Mouse (Mus musculus) forebrain, embryonic 14.5 days (tissue): Measurements from ENCODE around the gene Stk24. TPM values are rescaled to one million over a fixed set of nuclear protein-coding genes. Genes with fewer than 3 reads are reported as not detected.
"Not testable (repeated sequence)": the region's sequence is repeated elsewhere in the genome, so short reads cannot be mapped to it uniquely, and the experiment has no call there.

Source experiments
- ATAC-seq: fragments of 200-750 bp; cut with Nextera tagmentation; 2 replicates; pipeline ENCODE4 v1.8.0; 2017; ENCODE audit warnings: mild to moderate bottlenecking, moderate library complexity
- DNase-seq: peaks from one replicate; pipeline ENCODE4 v3.0.0-alpha.2; 2015; ENCODE audit warnings: low spot score
- H3K27ac ChIP-seq: fragments of 300-500 bp; sonication (generic); 2 replicates; pipeline ENCODE4 v1.5.1; 2014; ENCODE audit warnings: low read depth, mild to moderate bottlenecking, control low read depth, low read length, moderate library complexity
- H3K27me3 ChIP-seq: fragments of 300-500 bp; sonication (generic); replicated peaks from 2 replicates; pipeline ENCODE4 v1.6.1; 2014; ENCODE audit warnings: low read length, control low read depth, mixed read lengths; ENCODE audit not compliant: control insufficient read depth, insufficient read depth
- H3K36me3 ChIP-seq: fragments of 300-500 bp; sonication (generic); 2 replicates; pipeline ENCODE4 v1.6.1; 2014; ENCODE audit warnings: low read length, control low read depth; ENCODE audit not compliant: control insufficient read depth, insufficient read depth
- H3K4me1 ChIP-seq: fragments of 300-500 bp; sonication (generic); 2 replicates; pipeline ENCODE4 v1.6.1; 2014; ENCODE audit warnings: antibody characterized with exemption, low read length, control low read depth; ENCODE audit not compliant: control insufficient read depth, insufficient read depth
- H3K4me2 ChIP-seq: fragments of 300-500 bp; sonication (generic); 2 replicates; pipeline ENCODE4 v1.6.1; 2014; ENCODE audit warnings: mild to moderate bottlenecking, control low read depth, low read length
- H3K4me3 ChIP-seq: fragments of 300-500 bp; sonication (generic); 2 replicates; pipeline ENCODE4 v1.5.1; 2014; ENCODE audit warnings: low read depth, low read length, control low read depth
- H3K9ac ChIP-seq: fragments of 300-500 bp; sonication (generic); 2 replicates; pipeline ENCODE4 v1.6.1; 2014; ENCODE audit warnings: mild to moderate bottlenecking, low read length, control low read depth, moderate library complexity
- H3K9me3 ChIP-seq: fragments of 300-500 bp; sonication (generic); replicated peaks from 2 replicates; pipeline ENCODE4 v1.6.1; 2016; ENCODE audit warnings: low read length, control low read depth, mixed read lengths; ENCODE audit not compliant: control insufficient read depth
- WGBS: fragments of 180-500 bp; shearing (Covaris S2); extraction: QIAGEN DNeasy Blood & Tissue Kit; methylation state at CpG from one replicate; pipeline ENCODE4 v1.1.7; 2014; 5-methylcytosine and 5-hydroxymethylcytosine counted together
- polyA plus RNA-seq: library from polyadenylated mRNA; unstranded; fragments of >200 nt; fragmentation: Nextera tagmentation; extraction: Ambion mirVana; gene quantifications from 2 replicates; pipeline ENCODE4 v1.2.1, GENCODE M21; 2014

The Stk24 gene
- polyA plus RNA-seq, 1 experiment from 2014 or later: 20.8 TPM

DNA sequence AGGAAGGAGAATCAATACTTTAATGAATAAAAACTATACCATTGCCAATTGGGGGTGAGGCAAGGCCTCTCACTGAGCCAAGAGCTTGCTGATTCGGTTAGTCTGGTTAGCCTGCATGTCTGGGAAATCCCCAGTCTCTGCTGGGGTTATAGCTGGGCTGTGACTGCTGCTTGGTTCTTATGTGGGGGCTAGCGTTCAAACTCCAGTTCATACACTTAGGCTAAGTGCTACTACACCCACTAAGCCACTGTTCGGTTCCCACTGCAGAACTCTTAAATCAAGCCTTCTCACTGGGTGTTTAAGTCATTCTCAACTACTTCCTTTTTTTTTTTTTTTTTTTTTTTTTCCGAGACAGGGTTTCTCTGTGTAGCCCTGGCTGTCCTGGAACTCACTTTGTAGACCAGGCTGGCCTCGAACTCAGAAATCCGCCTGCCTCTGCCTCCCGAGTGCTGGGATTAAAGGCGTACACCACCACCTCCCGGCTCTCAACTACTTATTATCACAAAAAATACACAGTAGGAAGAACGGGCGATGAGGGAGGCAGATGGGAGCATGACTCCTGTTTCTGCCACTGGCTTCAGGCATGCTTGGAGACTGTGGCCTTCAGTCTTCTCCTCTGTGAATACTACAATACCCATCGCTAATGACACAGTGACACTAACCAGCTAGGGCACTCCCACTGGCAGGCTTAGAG is 37.0 kb upstream of the Stk24 start:
- WGBS: 88% methylated on average over 9 of the region's 12 CpGs
- DNase-seq (no peak), ATAC-seq (no peak)
- H3K27me3 ChIP-seq: no peaks in the 10 kb centered on the region
- H3K36me3 ChIP-seq: no peaks in the 10 kb centered on the region
- no peaks in the 10 kb centered on the region for H3K4me1 ChIP-seq
- no peak overlapping the region for H3K9ac ChIP-seq
- H3K9me3 ChIP-seq: peaks cover 4% of the 10 kb centered on the region; the same call in 1 of the 2 replicates
- no peak overlapping the region for H3K27ac ChIP-seq
- no peak overlapping the region for H3K4me3 ChIP-seq
- H3K4me2 ChIP-seq: no peak overlapping the region

DNA sequence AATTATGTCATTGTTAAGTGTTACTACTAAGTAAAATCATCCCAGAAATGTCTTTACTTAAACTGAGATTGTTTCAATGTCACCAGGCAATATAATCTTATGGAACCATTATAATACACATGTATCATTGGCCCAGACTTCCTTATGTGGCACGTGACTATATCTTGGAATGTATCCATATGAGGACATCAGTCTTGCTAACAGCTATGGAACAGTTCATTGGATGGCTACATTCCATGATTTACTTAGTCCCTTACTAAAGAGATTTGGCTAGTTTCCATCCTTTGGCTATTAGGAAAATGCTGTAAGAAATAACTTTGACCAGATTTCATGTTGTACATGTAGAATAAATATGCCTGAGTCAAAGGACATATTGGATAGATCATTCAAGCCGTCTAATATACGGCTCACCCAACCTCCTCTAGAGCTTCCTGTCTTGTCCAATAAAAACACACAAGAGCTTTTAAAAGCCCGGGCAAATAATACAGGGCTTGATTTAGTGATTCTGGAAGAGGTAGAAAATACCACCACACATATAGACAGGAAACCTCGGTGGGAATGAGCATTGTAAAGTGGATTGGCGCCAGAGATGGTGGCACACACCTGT is 34.9 kb upstream of the Stk24 start:
- no peak overlapping the region for H3K4me2 ChIP-seq
- no peaks in the 10 kb centered on the region for H3K27me3 ChIP-seq
- H3K4me3 ChIP-seq: no peak overlapping the region
- WGBS: 90% methylated on average over 6 of the region's 6 CpGs
- H3K9ac ChIP-seq: no peak overlapping the region
- no peaks in the 10 kb centered on the region for H3K36me3 ChIP-seq
- no peaks in the 10 kb centered on the region for H3K4me1 ChIP-seq
- H3K27ac ChIP-seq: no peak overlapping the region
- ATAC-seq: no peak
- peak; percentile 19 for DNase-seq
- no peaks in the 10 kb centered on the region for H3K9me3 ChIP-seq

DNA sequence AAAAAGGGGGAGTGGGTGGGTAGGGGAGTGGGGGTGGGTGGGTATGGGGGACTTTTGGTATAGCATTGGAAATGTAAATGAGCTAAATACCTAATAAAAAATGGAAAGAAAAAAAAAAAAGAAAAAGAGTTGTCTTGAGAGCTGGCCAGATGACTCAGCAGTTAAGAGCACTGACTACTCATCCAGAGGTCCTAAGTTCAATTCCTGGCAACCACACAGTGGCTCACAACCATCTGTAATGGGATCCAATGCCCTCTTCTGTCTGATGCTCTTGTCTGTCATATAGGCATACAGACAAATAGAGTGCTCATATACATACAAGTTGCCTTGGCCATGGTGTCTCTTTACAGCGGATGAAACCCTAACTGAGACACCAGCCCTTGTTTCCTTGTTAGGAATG is 33.9 kb upstream of the Stk24 start:
- H3K36me3 ChIP-seq, H3K4me1 ChIP-seq, H3K9me3 ChIP-seq, H3K27ac ChIP-seq, H3K9ac ChIP-seq, H3K27me3 ChIP-seq, H3K4me3 ChIP-seq, ATAC-seq, H3K4me2 ChIP-seq, DNase-seq: not testable (repeated sequence)
- WGBS: 100% methylated on average over 1 of the region's 1 CpGs

DNA sequence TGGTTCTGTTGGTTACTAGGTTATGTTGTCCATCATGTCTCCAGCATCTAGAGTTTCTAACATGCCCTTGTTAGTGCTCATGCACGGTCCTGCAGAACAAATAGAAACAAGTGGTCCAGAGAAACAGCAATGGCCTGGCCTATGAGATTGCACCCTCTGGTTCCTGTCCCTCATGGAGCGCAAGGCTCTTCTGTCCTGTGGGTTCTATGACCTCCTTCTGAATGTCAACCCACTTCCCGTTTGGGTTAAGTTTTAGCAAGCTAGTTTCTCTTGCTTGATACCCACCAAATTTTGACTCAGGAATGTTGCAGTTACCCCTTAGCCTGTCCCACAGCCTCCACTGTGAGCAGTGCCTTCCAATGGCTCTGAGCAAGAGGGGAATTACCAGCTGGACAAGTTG is 29.1 kb upstream of the Stk24 start:
- no peak overlapping the region for H3K4me2 ChIP-seq
- no peaks in the 10 kb centered on the region for H3K4me1 ChIP-seq
- H3K27ac ChIP-seq: no peak overlapping the region
- H3K9ac ChIP-seq: no peak overlapping the region
- no peaks in the 10 kb centered on the region for H3K27me3 ChIP-seq
- ATAC-seq (no peak), DNase-seq (no peak)
- 86% methylated on average over 3 of the region's 3 CpGs for WGBS
- H3K36me3 ChIP-seq: no peaks in the 10 kb centered on the region
- H3K9me3 ChIP-seq: no peaks in the 10 kb centered on the region
- no peak overlapping the region for H3K4me3 ChIP-seq

DNA sequence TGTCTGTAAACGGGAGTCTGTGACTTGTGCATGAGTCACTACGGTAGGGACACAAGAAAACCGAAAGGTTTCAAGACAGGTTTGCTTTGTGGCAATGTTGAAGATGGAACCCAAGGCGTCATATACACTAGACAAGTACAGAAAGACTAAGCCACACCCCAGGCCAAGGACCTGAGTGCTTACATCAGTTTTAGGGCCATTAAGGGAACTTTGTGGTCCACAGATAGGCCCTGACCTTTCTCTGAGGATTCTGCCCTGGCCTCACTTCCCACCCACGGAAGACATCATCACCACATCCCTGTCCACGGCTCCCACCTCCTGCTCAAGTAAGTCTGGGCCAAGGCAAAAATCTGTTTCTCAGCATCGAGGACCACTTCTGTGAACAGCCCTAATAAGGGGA is 27.1 kb upstream of the Stk24 start:
- Histone ChIP-seq H3K9me3 (no peaks in the 10 kb centered on the region), H3K9ac (no peak overlapping the region), H3K27me3 (no peaks in the 10 kb centered on the region), H3K27ac (no peak overlapping the region), H3K4me1 (no peaks in the 10 kb centered on the region), H3K4me2 (no peak overlapping the region), H3K36me3 (no peaks in the 10 kb centered on the region), H3K4me3 (no peak overlapping the region)
- WGBS: 94% methylated on average over 7 of the region's 7 CpGs
- DNase-seq (no peak), ATAC-seq (no peak)

DNA sequence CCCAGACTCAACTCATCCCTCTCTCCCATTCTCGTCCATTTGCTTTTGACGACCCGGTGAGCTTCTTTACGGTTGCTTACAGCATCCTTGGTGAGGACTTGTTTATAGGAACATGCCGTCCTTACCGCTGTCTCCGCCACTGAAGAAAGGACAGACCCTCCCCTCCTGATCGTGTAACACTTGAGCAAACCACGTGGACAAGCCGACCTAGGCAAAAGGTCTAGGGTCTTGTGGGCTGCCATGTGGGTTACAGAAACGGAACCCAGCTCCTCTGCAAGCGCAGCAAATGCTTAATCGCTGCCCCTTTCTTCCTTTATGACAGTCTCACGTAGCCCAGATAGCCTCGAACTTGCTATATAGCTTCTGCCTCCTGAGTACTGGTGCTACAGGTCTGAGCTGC is 25.7 kb upstream of the Stk24 start:
- Histone ChIP-seq H3K36me3 (no peaks in the 10 kb centered on the region), H3K4me2 (peak overlapping the region; percentile 45), H3K9me3 (no peaks in the 10 kb centered on the region), H3K27me3 (no peaks in the 10 kb centered on the region), H3K4me1 (no peaks in the 10 kb centered on the region), H3K9ac (no peak overlapping the region), H3K27ac (no peak overlapping the region), H3K4me3 (peak overlapping the region; percentile 7; the same call in 1 of the 2 replicates)
- 0 out of 2 replicates have a peak, but pooled peaks have one; percentile 5 for ATAC-seq
- DNase-seq: no peak
- 60% methylated on average over 15 of the region's 15 CpGs for WGBS

DNA sequence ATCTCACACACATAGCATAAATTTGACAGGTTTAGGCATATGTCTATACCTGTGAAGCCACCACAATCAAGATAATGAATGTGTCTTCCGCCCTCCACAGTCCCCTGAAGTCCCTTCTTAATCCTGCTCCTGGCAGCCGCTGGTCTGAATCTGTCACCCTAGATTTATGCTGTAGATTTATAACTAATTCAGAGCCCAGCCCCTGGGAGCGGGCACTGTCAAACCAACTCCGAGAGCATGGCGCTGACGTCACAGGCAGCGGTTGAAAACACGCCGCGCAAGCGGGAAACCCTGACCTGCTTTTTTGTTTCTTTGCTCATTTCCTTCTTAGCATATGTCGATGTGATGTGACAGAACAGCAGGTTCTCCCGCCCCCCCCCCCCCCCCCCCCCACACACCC is 25.3 kb upstream of the Stk24 start:
- H3K9me3 ChIP-seq: no peaks in the 10 kb centered on the region
- ATAC-seq (peak; percentile 70), DNase-seq (peak; percentile 39)
- no peaks in the 10 kb centered on the region for H3K4me1 ChIP-seq
- H3K4me3 ChIP-seq: peak overlapping the region; percentile 7; the same call in 1 of the 2 replicates
- peak overlapping the region; percentile 45 for H3K4me2 ChIP-seq
- H3K27ac ChIP-seq: no peak overlapping the region
- H3K9ac ChIP-seq: no peak overlapping the region
- H3K36me3 ChIP-seq: no peaks in the 10 kb centered on the region
- no peaks in the 10 kb centered on the region for H3K27me3 ChIP-seq
- WGBS: 55% methylated on average over 12 of the region's 13 CpGs

DNA sequence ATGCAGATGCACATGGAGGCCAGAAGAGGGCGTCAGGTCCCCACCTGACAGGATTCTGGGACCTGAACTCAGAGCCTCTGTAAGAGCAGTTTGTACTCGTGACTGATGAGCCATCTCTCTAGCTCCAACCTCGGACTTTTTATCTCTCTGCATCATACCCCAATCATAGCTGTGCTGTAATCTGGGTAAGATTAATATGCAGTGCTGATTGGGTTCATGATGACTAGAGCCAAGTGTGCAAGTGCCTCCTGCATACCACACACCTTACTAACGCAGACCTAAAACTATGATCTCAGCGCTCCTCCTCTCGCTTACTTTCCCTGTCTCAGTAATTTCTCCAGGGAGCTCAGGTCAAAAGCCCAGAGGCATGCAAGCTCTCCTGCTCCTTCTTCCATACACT is 19.9 kb upstream of the Stk24 start:
- no peak overlapping the region for H3K9ac ChIP-seq
- H3K27me3 ChIP-seq: no peaks in the 10 kb centered on the region
- H3K4me2 ChIP-seq: no peak overlapping the region
- no peak overlapping the region for H3K4me3 ChIP-seq
- ATAC-seq (no peak), DNase-seq (no peak)
- 87% methylated on average over 6 of the region's 6 CpGs for WGBS
- H3K9me3 ChIP-seq: no peaks in the 10 kb centered on the region
- no peak overlapping the region for H3K27ac ChIP-seq
- no peaks in the 10 kb centered on the region for H3K4me1 ChIP-seq
- H3K36me3 ChIP-seq: no peaks in the 10 kb centered on the region

DNA sequence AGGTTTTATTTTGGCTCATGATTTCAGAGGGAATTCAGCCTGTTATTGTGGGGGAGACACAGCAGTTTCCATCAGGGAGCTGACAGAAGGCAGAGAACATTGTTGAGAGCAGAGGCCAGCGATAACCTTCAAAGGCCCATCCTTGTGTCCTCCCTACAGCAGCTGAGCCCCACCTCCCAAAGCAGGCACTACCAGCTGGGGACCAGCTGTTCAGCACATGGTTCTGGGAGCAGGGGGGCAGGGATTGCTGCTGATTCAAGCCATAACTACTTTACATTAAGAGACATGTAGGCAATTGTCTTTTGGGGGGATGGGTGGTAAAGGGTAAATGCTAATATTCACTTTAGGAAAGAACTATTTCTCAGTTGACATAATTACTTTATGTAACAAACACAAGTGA is 17.7 kb upstream of the Stk24 start:
- DNase-seq: no peak
- Histone ChIP-seq H3K4me3 (no peak overlapping the region), H3K4me1 (no peaks in the 10 kb centered on the region), H3K36me3 (no peaks in the 10 kb centered on the region), H3K9me3 (no peaks in the 10 kb centered on the region), H3K9ac (no peak overlapping the region), H3K27ac (no peak overlapping the region), H3K4me2 (no peak overlapping the region), H3K27me3 (no peaks in the 10 kb centered on the region)
- 95% methylated on average over 1 of the region's 1 CpGs for WGBS
- no peak for ATAC-seq
